Mouse (Mus musculus) stomach, postnatal 0 days (tissue): Measurements from ENCODE around the gene 1700042G07Rik.

ENCODE experiments used
- CTCF ChIP-seq: IDR thresholded peaks from 2 replicates; pipeline ENCODE4 v1.5.1; 2016; ENCODE audit warnings: antibody characterized with exemption, low read depth, mild to moderate bottlenecking, moderate library complexity
- EP300 ChIP-seq: optimal IDR thresholded peaks from 2 replicates; pipeline ENCODE3; 2016; ENCODE audit warnings: antibody characterized with exemption

- no peak for TF ChIP-seq CTCF
- no peak for TF ChIP-seq EP300
Measured at GRCm38 (mm10) chr4:116173072-116173471, at the start of gene 1700042G07Rik, which contains the start of gene Gm49337.
